Mouse (Mus musculus): ENCODE measurements at regions not wholly inside any gene's neighbourhood (a gene's known extent, or its start where the extent isn't known, plus 50 kb on each side); places are given as distances from the start of the nearest gene placed in this dataset.

GRCm38 (mm10) chr6:43851306-43851705 lies 185.2 kb upstream of the Tpk1 start:
- H3K9me3 ChIP-seq (replicated peaks; ENCODE audit: control insufficient read depth, insufficient read depth, low read length, poor library complexity, severe bottlenecking), result no peaks in the 10 kb centered on the region
- no peaks in the 10 kb centered on the region for H3K36me3 ChIP-seq (ENCODE audit: control insufficient read depth, insufficient read depth, low read length, poor library complexity, severe bottlenecking)
- H3K9ac ChIP-seq (ENCODE audit: low read depth, poor library complexity, severe bottlenecking), result no peak overlapping the region
- TF ChIP-seq POLR2A (IDR thresholded peaks at IDR 0.05; ENCODE audit: insufficient read depth, low read length), result no peak
- no peak for TF ChIP-seq CTCF (IDR thresholded peaks at IDR 0.05; ENCODE audit: low read depth, low read length)
- TF ChIP-seq EP300 (IDR thresholded peaks at IDR 0.05; ENCODE audit: insufficient read depth, low read depth, low read length), result no peak
- no peaks in the 10 kb centered on the region for H3K4me1 ChIP-seq (ENCODE audit: control insufficient read depth, insufficient read depth, low read length)
- no peak overlapping the region for H3K4me3 ChIP-seq (ENCODE audit: low read depth, low read length)
- H3K27me3 ChIP-seq (ENCODE audit: control insufficient read depth, insufficient read depth, low read length, poor library complexity, severe bottlenecking), result no peaks in the 10 kb centered on the region
- H3K27ac ChIP-seq (ENCODE audit: insufficient read depth, low read length), result no peak overlapping the region

DNA sequence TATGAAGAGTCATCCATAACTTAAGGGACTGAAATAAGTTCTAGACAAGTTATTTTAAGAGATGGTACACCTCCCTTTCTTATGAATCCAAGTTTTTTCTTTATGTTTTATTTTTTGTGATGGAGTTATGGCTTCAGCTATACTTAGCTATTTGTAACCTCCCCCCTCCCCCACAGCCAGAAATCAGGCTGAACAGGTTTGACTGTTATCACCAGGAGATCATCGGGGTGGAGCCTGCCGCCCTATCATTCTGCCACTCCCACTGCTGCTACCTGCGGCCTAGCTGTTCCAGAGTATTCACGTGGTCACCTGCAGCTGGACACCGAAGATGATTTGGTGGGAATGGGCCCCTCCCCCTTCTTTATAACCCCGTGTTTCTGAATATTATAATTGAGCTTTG lies 172.9 kb upstream of the Tpk1 start:
- no peak overlapping the region for H3K9ac ChIP-seq (ENCODE audit: low read depth, poor library complexity, severe bottlenecking)
- no peaks in the 10 kb centered on the region for H3K36me3 ChIP-seq (ENCODE audit: control insufficient read depth, insufficient read depth, low read length, poor library complexity, severe bottlenecking)
- H3K27ac ChIP-seq (ENCODE audit: insufficient read depth, low read length), result no peak overlapping the region
- 0 out of 2 replicates have a peak, but pooled peaks cover 4% of the 10 kb centered on the region for H3K9me3 ChIP-seq (replicated peaks; ENCODE audit: control insufficient read depth, insufficient read depth, low read length, poor library complexity, severe bottlenecking)
- TF ChIP-seq POLR2A (IDR thresholded peaks at IDR 0.05; ENCODE audit: insufficient read depth, low read length) (no peak), EP300 (IDR thresholded peaks at IDR 0.05; ENCODE audit: insufficient read depth, low read depth, low read length) (peak; percentile 42; the same call in 1 of the 2 replicates), CTCF (IDR thresholded peaks at IDR 0.05; ENCODE audit: low read depth, low read length) (no peak)
- H3K27me3 ChIP-seq (ENCODE audit: control insufficient read depth, insufficient read depth, low read length, poor library complexity, severe bottlenecking), result no peaks in the 10 kb centered on the region
- peaks cover 2% of the 10 kb centered on the region for H3K4me1 ChIP-seq (ENCODE audit: control insufficient read depth, insufficient read depth, low read length)
- no peak overlapping the region for H3K4me3 ChIP-seq (ENCODE audit: low read depth, low read length)

- H3K9ac ChIP-seq (ENCODE audit: low read depth, poor library complexity, severe bottlenecking), result no peak overlapping the region
These were observed 163.8 kb upstream of the Tpk1 start for GRCm38 (mm10) chr6:43829903-43830302.

More at GRCm38 (mm10) chr6:43829903-43830302, 163.8 kb upstream of the Tpk1 start:
- Histone ChIP-seq H3K27ac (ENCODE audit: insufficient read depth, low read length) (no peak overlapping the region), H3K4me1 (ENCODE audit: control insufficient read depth, insufficient read depth, low read length) (no peaks in the 10 kb centered on the region), H3K4me3 (ENCODE audit: low read depth, low read length) (no peak overlapping the region), H3K9me3 (replicated peaks; ENCODE audit: control insufficient read depth, insufficient read depth, low read length, poor library complexity, severe bottlenecking) (no peaks in the 10 kb centered on the region), H3K27me3 (ENCODE audit: control insufficient read depth, insufficient read depth, low read length, poor library complexity, severe bottlenecking) (no peaks in the 10 kb centered on the region), H3K36me3 (ENCODE audit: control insufficient read depth, insufficient read depth, low read length, poor library complexity, severe bottlenecking) (no peaks in the 10 kb centered on the region)
- TF ChIP-seq CTCF (IDR thresholded peaks at IDR 0.05; ENCODE audit: low read depth, low read length), result no peak
- 0 out of 2 replicates have a peak, but pooled peaks have one; percentile 51 for TF ChIP-seq EP300 (IDR thresholded peaks at IDR 0.05; ENCODE audit: insufficient read depth, low read depth, low read length)
- no peak for TF ChIP-seq POLR2A (IDR thresholded peaks at IDR 0.05; ENCODE audit: insufficient read depth, low read length)
